Mouse (Mus musculus) ES-E14 (cell line): ENCODE results near the gene Hoxc5. TPM values are rescaled to one million over a fixed set of nuclear protein-coding genes. Genes with fewer than 3 reads are reported as not detected.

Source experiments
- DNase-seq: peaks from one replicate; pipeline ENCODE4 v3.0.0-alpha.2; 2013; ENCODE audit warnings: low read depth, low spot score
- H3K27ac ChIP-seq: 2 replicates; pipeline ENCODE4 v1.5.1; 2012; ENCODE audit warnings: low read depth, mild to moderate bottlenecking, low read length, moderate library complexity, mixed read lengths; ENCODE audit not compliant: poor library complexity, insufficient read depth, severe bottlenecking
- H3K36me3 ChIP-seq: 2 replicates; pipeline ENCODE4 v1.6.1; 2012; ENCODE audit warnings: mild to moderate bottlenecking, low read length, moderate library complexity, mixed read lengths; ENCODE audit not compliant: control insufficient read depth, poor library complexity, insufficient read depth, severe bottlenecking
- H3K4me1 ChIP-seq, 2 experiments: fragments of 150-350 bp in 1 of 2; sonication (generic) in 1 of 2; 2 replicates each; pipeline ENCODE4 v1.6.1; 2012; ENCODE audit warnings: low read length in 2 of 2, mild to moderate bottlenecking in 1 of 2, mixed read lengths in 1 of 2; ENCODE audit not compliant: control insufficient read depth in 2 of 2, insufficient read depth in 2 of 2, poor library complexity in 1 of 2
- H3K4me3 ChIP-seq, 2 experiments: fragments of 150-350 bp in 1 of 2; sonication (generic) in 1 of 2; 2 replicates each; pipeline ENCODE4 v1.5.1; 2012; ENCODE audit warnings: low read length in 2 of 2, low read depth in 1 of 2, mild to moderate bottlenecking in 1 of 2, mixed read lengths in 1 of 2; ENCODE audit not compliant: insufficient read depth in 1 of 2, poor library complexity in 1 of 2, severe bottlenecking in 1 of 2
- H3K9ac ChIP-seq: 2 replicates; pipeline ENCODE4 v1.6.1; 2012; ENCODE audit warnings: low read depth, mild to moderate bottlenecking, low read length, mixed read lengths; ENCODE audit not compliant: poor library complexity, insufficient read depth, severe bottlenecking
- H3K9me3 ChIP-seq: fragments of 150-350 bp; sonication (generic); 2 replicates; pipeline ENCODE4 v1.6.1; 2012; ENCODE audit warnings: low read depth, mild to moderate bottlenecking, low read length; ENCODE audit not compliant: control insufficient read depth, insufficient read depth
- CHD2 ChIP-seq: IDR thresholded peaks from 2 replicates; pipeline ENCODE4 v1.6.1; 2014; ENCODE audit warnings: mild to moderate bottlenecking, low read depth, low read length, inconsistent platforms
- HCFC1 ChIP-seq: IDR thresholded peaks from 2 replicates; pipeline ENCODE4 v1.6.1; 2012; ENCODE audit warnings: low read length, inconsistent platforms, borderline replicate concordance; ENCODE audit not compliant: insufficient read depth
- MAFK ChIP-seq: IDR thresholded peaks from 2 replicates; pipeline ENCODE4 v1.6.1; 2014; ENCODE audit warnings: mild to moderate bottlenecking, low read depth, low read length, inconsistent platforms; ENCODE audit not compliant: insufficient read depth
- ZC3H11A ChIP-seq: IDR thresholded peaks from 2 replicates; pipeline ENCODE4 v1.6.1; 2012; ENCODE audit warnings: low read depth, mild to moderate bottlenecking, inconsistent platforms, low read length, borderline replicate concordance
- ZNF384 ChIP-seq: IDR thresholded peaks from 2 replicates; pipeline ENCODE4 v1.6.1; 2012; ENCODE audit warnings: low read depth, low read length, inconsistent platforms
- in situ Hi-C, 2 experiments: fragments of 600-800 bp; cut with MboI; formaldehyde crosslinking; loops; one replicate each; pipeline ENCODE4 v1.15.1; 2025; ENCODE audit warnings: low sequenced_read_pairs in 2 of 2, inconsistent platforms in 1 of 2; ENCODE audit not compliant: unreplicated experiment in 2 of 2
- total RNA-seq: library from RNA; depleted of rRNA; stranded (reverse); fragments of 300-350 nt; gene quantifications from 2 replicates; pipeline ENCODE4 v1.2.3, GENCODE M21; 2012

Gene Hoxc5
- total RNA-seq, 1 experiment = 0.22 TPM

DNA sequence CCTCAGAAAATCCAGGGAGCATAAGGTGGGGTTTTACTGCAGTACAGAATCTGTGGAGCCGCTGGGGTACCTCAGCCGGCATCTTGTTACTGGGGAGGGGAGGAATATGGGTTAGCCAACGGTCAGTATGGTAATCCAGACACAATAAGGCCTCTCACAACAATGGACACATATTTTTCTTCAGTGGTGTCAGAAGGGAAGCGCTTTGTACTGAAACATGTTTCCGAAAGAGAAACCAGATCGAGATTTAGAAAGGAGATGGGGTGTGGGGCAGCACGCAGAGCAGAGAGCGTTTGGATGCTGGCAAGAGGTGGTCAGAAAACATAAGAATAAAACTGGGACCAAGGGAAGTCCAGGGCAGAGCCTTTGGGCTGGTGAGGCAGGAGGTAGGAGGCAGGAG is 62.9 kb downstream of the Hoxc5 start:
- DNase-seq = no peak
- no peaks in the 10 kb centered on the region for H3K36me3 ChIP-seq

DNA sequence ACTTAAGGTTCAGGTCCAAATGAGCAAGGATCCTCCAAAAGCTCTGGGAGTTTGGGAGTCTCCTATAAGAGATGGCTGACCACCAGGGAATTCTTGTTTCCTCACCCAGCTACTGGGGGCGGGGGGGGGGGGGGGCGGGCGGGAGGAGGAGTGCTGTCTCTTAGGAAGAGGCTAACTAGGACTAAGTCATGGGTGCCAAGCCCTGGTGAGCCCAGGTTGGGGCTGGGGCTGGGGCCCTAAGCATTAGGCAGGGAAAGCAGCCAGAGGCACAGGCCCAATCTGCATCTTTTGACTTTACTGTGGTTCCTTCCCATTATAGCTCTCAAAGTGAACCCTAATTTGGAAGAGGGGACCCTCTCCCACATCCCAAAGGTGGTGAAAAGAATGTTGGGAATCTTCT is 64.9 kb downstream of the Hoxc5 start:
- H3K9me3 ChIP-seq = no peaks in the 10 kb centered on the region
- H3K36me3 ChIP-seq = no peaks in the 10 kb centered on the region
- H3K4me1 ChIP-seq = 0 out of 4 replicates have a peak, but pooled peaks cover 0 to 2% of the 10 kb centered on the region in 2 experiments
- H3K27ac ChIP-seq = no peak overlapping the region
- TF ChIP-seq MAFK = no peak
- TF ChIP-seq ZNF384 = no peak
- TF ChIP-seq HCFC1 = no peak
- TF ChIP-seq ZC3H11A = no peak
- no peak for TF ChIP-seq CHD2
- H3K9ac ChIP-seq = no peak overlapping the region
- in situ Hi-C loops = no loop called here
- DNase-seq = no peak
- H3K4me3 ChIP-seq = no peak overlapping the region

More for the DNA sequence above, 62.9 kb downstream of the Hoxc5 start:
- Histone ChIP-seq H3K27ac (no peak overlapping the region), H3K4me3 (no peak overlapping the region), H3K9me3 (no peaks in the 10 kb centered on the region), H3K9ac (no peak overlapping the region), H3K4me1 (0 out of 4 replicates have a peak, but pooled peaks cover 0 to 2% of the 10 kb centered on the region in 2 experiments)
- TF ChIP-seq ZC3H11A (no peak), MAFK (no peak), ZNF384 (no peak), CHD2 (no peak), HCFC1 (no peak)
- in situ Hi-C loops = no loop called here

DNA sequence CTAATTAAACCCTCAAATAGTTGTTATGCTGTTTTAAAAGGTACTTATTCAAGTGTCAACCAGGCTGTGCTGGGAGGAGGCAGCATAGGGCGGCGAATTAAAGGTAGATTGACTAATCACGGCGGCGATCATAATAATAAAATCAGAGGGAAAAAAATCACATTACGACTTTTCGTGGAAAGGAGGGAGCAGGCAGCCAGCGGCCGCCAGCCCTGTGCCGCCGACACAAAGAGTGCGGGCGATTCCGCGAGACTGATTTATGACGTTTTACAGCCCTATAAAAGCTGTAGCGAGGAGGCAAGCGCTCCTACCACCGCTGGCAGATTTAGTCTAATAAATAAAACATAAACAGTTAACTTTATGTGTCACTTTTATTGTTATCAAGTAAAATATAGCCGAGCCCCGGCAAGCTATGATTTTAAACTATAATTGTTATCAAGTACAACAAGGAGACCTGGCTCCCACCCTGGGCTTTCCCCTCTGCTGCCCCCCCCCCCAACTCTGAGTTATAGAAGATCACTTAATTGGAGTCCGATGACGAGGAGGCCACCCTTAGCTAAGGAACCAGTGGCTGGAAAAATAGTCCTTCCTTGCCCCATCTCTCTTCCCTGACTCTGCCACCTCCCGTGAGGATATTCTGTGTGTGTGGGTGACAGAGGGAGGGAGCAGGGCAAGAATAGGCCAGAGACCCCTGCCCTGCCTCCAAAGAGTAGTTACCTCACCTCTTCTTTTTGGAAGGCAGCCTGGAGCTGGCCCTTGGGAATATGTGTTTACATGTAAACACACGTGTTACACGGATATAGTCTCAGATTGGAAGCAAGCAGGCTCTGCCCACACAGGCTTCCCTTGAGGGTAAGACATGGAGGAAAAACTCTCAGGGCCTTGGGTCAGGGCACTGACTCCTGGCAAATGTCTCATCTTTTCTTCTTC is 65.7 kb downstream of the Hoxc5 start:
- H3K4me1 ChIP-seq = 0 out of 4 replicates have a peak, but pooled peaks cover 0 to 2% of the 10 kb centered on the region in 2 experiments
- no peaks in the 10 kb centered on the region for H3K36me3 ChIP-seq
- H3K9ac ChIP-seq = no peak overlapping the region
- no peak overlapping the region for H3K27ac ChIP-seq
- H3K4me3 ChIP-seq = no peak overlapping the region
- in situ Hi-C loops = no loop called here
- no peaks in the 10 kb centered on the region for H3K9me3 ChIP-seq
- no peak for DNase-seq
- no peak for TF ChIP-seq CHD2
- TF ChIP-seq MAFK = no peak
- no peak for TF ChIP-seq HCFC1
- TF ChIP-seq ZC3H11A = no peak
- TF ChIP-seq ZNF384 = no peak

DNA sequence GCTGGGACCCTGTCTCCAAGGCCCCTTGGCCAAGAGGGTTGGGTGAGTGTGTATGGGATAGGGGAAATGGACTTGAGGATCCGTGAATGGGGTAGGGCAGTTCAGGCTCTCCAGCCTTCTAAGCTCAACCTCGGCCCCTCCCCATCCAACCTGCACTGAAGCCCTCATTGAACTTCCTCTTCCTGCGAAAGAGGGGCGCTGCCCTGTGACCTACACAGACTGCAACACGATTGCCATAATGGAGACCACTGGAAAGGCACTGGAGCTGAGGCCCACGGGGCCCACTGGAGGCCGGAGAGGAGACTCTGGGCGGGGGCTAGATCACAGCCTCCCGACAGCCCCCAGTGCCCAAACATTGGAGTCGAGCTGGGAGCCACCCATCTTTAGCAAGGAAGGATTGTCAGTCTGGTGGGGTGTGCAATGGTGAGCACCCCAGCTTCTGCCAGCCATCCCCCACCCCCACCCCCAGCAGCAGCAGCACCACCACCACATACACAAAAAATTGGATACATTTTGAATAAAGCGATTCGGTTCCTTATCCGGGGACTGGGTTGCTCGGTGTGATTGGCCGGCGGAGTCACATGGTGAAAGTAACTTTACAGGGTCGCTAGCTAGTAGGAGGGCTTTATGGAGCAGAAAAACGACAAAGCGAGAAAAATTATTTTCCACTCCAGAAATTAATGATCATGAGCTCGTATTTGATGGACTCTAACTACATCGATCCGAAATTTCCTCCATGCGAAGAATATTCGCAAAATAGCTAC is 67.0 kb downstream of the Hoxc5 start:
- TF ChIP-seq ZC3H11A (no peak), MAFK (no peak), HCFC1 (no peak), ZNF384 (no peak), CHD2 (no peak)
- Histone ChIP-seq H3K9ac (peak overlapping the region; percentile 9; the same call in 1 of the 2 replicates), H3K36me3 (no peaks in the 10 kb centered on the region), H3K9me3 (no peaks in the 10 kb centered on the region), H3K27ac (no peak overlapping the region), H3K4me3 (peak overlapping the region; percentile 45 to 57), H3K4me1 (0 out of 4 replicates have a peak, but pooled peaks cover 0 to 2% of the 10 kb centered on the region in 2 experiments)
- in situ Hi-C loops = no loop called here
- no peak for DNase-seq
